Mouse (Mus musculus): ENCODE results near the gene Kcnk4. TPM values are rescaled to one million over a fixed set of nuclear protein-coding genes. Genes with fewer than 3 reads are reported as not detected.

Gene Kcnk4
- polyA plus RNA-seq, 1 experiment from 2014 or later, result 0.75 TPM

GRCm38 (mm10) chr19:6924461-6925306, 9.6 kb downstream of the Kcnk4 start:
- H3K27me3 ChIP-seq (ENCODE audit: control insufficient read depth, insufficient read depth, low read length), result no peaks in the 10 kb centered on the region

GRCm38 (mm10) chr19:6922901-6923735, 11.2 kb downstream of the Kcnk4 start:
- peaks cover 16% of the 10 kb centered on the region for H3K4me1 ChIP-seq (replicated peaks; ENCODE audit: control insufficient read depth, insufficient read depth)

More at GRCm38 (mm10) chr19:6924461-6925306, 9.6 kb downstream of the Kcnk4 start:
- peak overlapping the region; percentile 38 for H3K9ac ChIP-seq (ENCODE audit: low read length)
- peaks cover 16% of the 10 kb centered on the region for H3K4me1 ChIP-seq (replicated peaks; ENCODE audit: control insufficient read depth, insufficient read depth)
- 5% methylated on average over 39 of the region's 39 CpGs for WGBS
- ATAC-seq (ENCODE audit: low FRiP score, low TSS enrichment) (no peak), DNase-seq (ENCODE audit: low spot score) (peak; percentile 84)
- TF ChIP-seq CTCF (IDR thresholded peaks at IDR 0.05; ENCODE audit: low read depth) (peak; percentile 85), EP300 (optimal IDR thresholded peaks at IDR 0.05) (no peak)
- peak overlapping the region; percentile 49 for H3K4me2 ChIP-seq (replicated peaks; ENCODE audit: low read depth)
- H3K9me3 ChIP-seq (ENCODE audit: control insufficient read depth, low read length), result no peaks in the 10 kb centered on the region
- H3K27ac ChIP-seq (replicated peaks), result no peak overlapping the region; the same call in 1 of the 2 replicates
- no peaks in the 10 kb centered on the region for H3K36me3 ChIP-seq (ENCODE audit: control insufficient read depth, insufficient read depth, low read length)
- peak overlapping the region; percentile 24 for H3K4me3 ChIP-seq (ENCODE audit: low read depth, low read length)

GRCm38 (mm10) chr19:6921647-6922567, 12.4 kb downstream of the Kcnk4 start, which contains the start of gene Esrra:
Esrra (minus strand) TSS chr19:6921813.
- H3K4me1 ChIP-seq (replicated peaks; ENCODE audit: control insufficient read depth, insufficient read depth), result peaks cover 16% of the 10 kb centered on the region
- H3K27me3 ChIP-seq (ENCODE audit: control insufficient read depth, insufficient read depth, low read length), result no peaks in the 10 kb centered on the region
- ATAC-seq (ENCODE audit: low FRiP score, low TSS enrichment) (peak; percentile 95), DNase-seq (ENCODE audit: low spot score) (peak; percentile 100)
- WGBS, result under 1% methylated on average over 51 of the region's 66 CpGs
- H3K9me3 ChIP-seq (ENCODE audit: control insufficient read depth, low read length), result no peaks in the 10 kb centered on the region
- TF ChIP-seq EP300 (optimal IDR thresholded peaks at IDR 0.05) (no peak), CTCF (IDR thresholded peaks at IDR 0.05; ENCODE audit: low read depth) (peak; percentile 26)
- H3K27ac ChIP-seq (replicated peaks), result peak within 1 kb of the TSS; percentile 95
- peak within 1 kb of the TSS; percentile 87 for H3K4me2 ChIP-seq (replicated peaks; ENCODE audit: low read depth)
- H3K4me3 ChIP-seq (ENCODE audit: low read depth, low read length), result peak within 1 kb of the TSS; percentile 75
- H3K36me3 ChIP-seq (ENCODE audit: control insufficient read depth, insufficient read depth, low read length), result no peaks in the 10 kb centered on the region
- H3K9ac ChIP-seq (ENCODE audit: low read length), result peak within 1 kb of the TSS; percentile 79

More at GRCm38 (mm10) chr19:6922901-6923735, 11.2 kb downstream of the Kcnk4 start:
- ATAC-seq (ENCODE audit: low FRiP score, low TSS enrichment) (no peak), DNase-seq (ENCODE audit: low spot score) (no peak)
- H3K4me3 ChIP-seq (ENCODE audit: low read depth, low read length), result no peak overlapping the region
- no peak overlapping the region for H3K9ac ChIP-seq (ENCODE audit: low read length)
- TF ChIP-seq EP300 (optimal IDR thresholded peaks at IDR 0.05), result no peak
- no peak for TF ChIP-seq CTCF (IDR thresholded peaks at IDR 0.05; ENCODE audit: low read depth)
- WGBS, result 65% methylated on average over 6 of the region's 6 CpGs
- peak overlapping the region; percentile 74 for H3K27ac ChIP-seq (replicated peaks)
- no peaks in the 10 kb centered on the region for H3K36me3 ChIP-seq (ENCODE audit: control insufficient read depth, insufficient read depth, low read length)
- H3K27me3 ChIP-seq (ENCODE audit: control insufficient read depth, insufficient read depth, low read length), result no peaks in the 10 kb centered on the region
- H3K9me3 ChIP-seq (ENCODE audit: control insufficient read depth, low read length), result no peaks in the 10 kb centered on the region
- peak overlapping the region; percentile 70 for H3K4me2 ChIP-seq (replicated peaks; ENCODE audit: low read depth)

- peak overlapping the region; percentile 95 for H3K27ac ChIP-seq (replicated peaks)
- no peaks in the 10 kb centered on the region for H3K27me3 ChIP-seq (ENCODE audit: control insufficient read depth, insufficient read depth, low read length)
- H3K9ac ChIP-seq (ENCODE audit: low read length), result peak overlapping the region; percentile 79
- H3K36me3 ChIP-seq (ENCODE audit: control insufficient read depth, insufficient read depth, low read length), result no peaks in the 10 kb centered on the region
- no peak for TF ChIP-seq EP300 (optimal IDR thresholded peaks at IDR 0.05)
- TF ChIP-seq CTCF (IDR thresholded peaks at IDR 0.05; ENCODE audit: low read depth), result peak; percentile 44
- H3K4me3 ChIP-seq (ENCODE audit: low read depth, low read length), result peak overlapping the region; percentile 75
- under 1% methylated on average over 47 of the region's 48 CpGs for WGBS
- H3K9me3 ChIP-seq (ENCODE audit: control insufficient read depth, low read length), result no peaks in the 10 kb centered on the region
- peaks cover 16% of the 10 kb centered on the region for H3K4me1 ChIP-seq (replicated peaks; ENCODE audit: control insufficient read depth, insufficient read depth)
- ATAC-seq (ENCODE audit: low FRiP score, low TSS enrichment) (peak; percentile 5; the same call in 1 of the 2 replicates), DNase-seq (ENCODE audit: low spot score) (peak; percentile 67)
- peak overlapping the region; percentile 87 for H3K4me2 ChIP-seq (replicated peaks; ENCODE audit: low read depth)
Measured at GRCm38 (mm10) chr19:6920741-6921636, 13.3 kb downstream of the Kcnk4 start.

Measured in stomach, postnatal 0 days (tissue).